Mouse (Mus musculus): ENCODE results near the gene Fscb. TPM values are rescaled to one million over a fixed set of nuclear protein-coding genes. Genes with fewer than 3 reads are reported as not detected.

Fscb gene
- not detected for total RNA-seq (2023)

DNA sequence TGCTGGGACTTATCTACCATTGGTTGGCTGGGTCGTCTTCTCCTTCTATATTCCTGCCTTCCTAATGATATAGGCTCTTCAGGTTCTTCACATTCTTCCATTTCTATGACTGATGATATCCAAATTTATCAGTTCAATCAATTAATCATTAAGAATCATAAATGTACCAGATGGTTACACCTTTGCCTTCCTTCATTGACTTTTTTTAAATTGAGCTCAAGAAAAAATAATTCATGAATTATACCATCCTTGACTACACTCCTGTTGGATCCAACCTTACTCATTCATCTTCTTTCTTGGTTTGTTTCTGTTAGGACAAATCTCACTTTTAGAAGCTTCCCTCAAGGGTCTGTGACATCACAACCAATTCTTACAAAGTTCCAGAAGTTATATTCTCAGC, at the start of gene Fscb:
Gene Fscb (minus strand): TSS at position 101 of the 400 bp plus-strand sequence.

